Mouse (Mus musculus) c-Kit-negative CD71-positive TER-119-positive erythroid progenitor cells, embryonic 14.5 days (primary cell): ENCODE data around the gene Serpinb9b.
"Not testable (repeated sequence)": the region's sequence is repeated elsewhere in the genome, so short reads cannot be mapped to it uniquely, and the experiment has no call there.

Experiments used
- DNase-seq: peaks from one replicate; pipeline ENCODE4 v3.0.0-alpha.2; 2013; ENCODE audit warnings: low read depth, low spot score

The Serpinb9b gene

DNA sequence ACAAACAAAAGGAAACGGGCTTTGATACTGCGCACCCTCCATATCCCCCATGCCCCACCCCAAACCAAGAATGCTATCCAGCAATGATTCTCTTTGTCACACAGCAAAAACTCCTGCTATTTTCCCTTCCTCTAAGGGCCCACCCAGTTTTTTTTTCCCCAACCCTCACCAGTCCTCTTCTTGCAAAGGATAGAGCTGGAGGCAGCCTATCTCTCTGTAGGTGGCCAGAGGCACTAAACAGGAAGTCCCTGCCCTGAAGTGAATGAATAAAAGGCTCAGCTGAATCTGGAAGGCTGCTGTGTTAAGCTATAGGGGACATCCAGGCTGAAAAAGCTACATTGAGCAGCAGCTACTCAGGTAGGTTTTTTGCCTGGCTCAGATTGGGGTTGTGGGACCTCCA, at the start of gene Serpinb9b:
Gene Serpinb9b, plus strand, starts transcription at position 173 of the 400 bp plus-strand sequence.
- no peak for DNase-seq

DNA sequence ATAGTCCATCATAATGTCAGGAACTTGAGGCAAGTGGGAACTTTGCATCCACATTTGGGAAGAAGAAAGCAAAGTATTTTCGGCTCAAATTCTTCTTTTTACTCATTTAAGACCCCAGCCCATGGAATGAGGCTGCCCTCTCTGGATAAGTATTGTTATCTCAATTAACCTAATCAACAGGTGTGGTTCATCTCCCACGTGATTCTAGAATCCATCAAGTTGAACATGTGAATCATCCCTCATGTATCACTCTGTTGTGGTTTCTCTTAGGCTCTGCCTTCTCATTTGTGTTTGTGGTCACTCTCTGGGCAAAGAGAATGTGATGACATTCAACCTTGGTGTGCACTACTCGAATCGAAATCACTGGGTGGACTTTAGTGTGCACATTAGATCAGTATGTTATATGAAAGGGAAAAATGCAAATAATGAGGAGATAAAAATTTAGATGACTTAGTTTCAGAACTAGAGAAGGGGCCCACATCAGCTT, 44.6 kb upstream of the Serpinb9b start:
- no peak for DNase-seq

DNA sequence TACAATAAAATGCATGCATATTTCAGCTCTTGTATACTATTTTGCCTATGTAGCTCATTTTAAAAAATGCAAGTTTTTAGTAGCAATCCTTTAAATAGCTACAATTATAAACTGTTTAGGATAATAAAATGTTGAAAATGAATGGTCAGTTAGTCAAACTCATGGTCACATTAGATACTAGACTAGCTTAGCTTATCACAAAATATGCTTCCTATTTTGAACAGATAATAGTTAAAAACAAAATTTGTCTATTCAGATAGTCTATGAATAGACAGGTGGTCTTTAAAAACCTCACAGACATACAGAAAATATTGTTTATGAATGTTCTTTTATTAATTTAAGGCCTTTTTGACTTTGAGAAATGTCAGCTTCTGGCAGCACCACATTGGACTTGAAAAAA, 41.0 kb upstream of the Serpinb9b start:
- DNase-seq, result no peak

DNA sequence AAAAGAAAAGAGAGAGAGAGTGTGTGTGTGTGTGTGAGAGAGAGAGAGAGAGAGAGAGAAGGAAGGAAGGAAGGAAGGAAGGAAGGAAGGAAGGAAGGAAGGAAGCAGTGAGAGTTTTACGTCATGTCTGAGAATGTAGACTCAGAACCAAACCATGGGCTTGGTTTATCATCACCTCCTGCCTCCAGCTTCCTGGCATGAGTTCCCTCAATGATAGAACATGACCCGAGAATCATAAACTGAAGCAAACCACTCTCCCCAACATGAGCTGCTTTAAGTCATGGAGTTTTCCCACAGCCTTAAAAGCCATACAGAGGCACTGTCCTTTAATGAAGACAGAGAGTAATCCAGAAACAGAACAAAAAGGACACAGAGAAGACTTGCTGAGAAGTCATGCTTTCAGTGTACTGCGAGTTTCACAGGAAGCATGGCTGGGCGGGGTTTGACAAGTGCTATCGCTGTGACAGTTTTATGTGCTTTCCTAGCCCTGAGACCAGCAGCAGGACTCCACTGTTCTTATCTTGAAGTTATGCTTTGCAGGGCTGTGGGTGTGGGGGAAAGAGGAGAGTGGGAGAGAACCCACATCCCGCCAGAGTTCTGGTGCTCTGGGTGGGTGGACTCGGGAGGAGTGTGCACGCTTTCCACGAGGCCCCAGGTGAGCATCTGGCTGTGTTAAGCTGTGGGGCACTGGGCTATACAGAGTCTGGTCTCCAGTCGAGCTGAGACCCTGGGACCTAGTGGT, 33.9 kb upstream of the Serpinb9b start:
- peak; percentile 82 for DNase-seq

DNA sequence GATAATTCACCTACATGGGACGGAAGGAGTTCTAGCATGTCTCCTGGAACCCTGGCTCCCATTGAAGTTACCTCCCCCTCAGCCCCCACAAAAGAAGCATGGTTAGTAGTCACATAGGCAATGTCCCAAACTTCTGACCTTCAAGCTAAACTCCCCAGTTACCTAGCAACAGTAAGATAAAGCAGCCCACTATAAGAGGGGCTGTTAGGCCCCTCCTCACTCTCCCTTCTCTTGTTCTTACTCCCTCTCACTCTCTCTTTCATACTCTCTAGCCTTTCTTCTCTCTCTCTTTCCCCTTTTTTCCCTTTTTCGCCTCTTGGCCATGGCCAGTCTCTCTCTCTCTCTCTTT, 33.3 kb upstream of the Serpinb9b start:
- no peak for DNase-seq

DNA sequence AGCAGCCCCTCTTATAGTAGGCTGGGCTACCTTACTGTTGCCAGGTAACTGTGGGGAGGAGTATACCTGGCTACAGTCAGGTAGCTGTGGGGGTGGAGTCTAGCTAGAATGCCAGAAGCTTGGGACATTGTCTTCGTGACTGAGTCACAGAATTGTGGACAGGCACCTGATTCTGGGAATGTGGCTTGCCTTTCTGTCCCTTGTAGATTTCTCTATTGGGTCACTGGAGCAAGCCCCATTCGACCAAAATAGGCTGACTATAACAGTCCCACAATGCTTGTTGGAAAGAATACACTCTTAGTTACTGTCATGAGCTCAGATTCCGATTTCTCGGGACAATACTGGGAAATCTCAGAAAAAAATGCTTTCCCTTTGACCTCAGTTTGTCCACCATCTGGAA, 32.2 kb upstream of the Serpinb9b start:
- DNase-seq, result no peak

DNA sequence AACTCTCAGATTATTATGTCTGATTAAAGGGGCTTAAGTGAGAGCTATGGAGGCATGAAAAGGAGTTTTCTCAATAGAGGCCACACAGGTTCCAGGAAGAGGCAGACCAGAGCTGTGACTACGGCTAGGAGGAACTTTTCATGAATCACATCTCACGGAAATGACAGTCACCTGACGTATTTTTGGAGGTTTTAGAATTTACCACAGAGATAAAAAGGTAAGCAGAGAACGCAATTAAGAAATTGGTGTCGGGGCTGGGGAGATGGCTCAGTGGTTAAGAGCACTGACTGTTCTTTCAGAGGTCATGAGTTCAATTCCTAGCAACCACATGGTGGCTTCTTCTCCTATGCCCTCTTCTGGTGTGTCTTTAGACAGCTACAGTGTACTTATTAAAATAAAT, 25.9 kb upstream of the Serpinb9b start:
- no peak for DNase-seq

DNA sequence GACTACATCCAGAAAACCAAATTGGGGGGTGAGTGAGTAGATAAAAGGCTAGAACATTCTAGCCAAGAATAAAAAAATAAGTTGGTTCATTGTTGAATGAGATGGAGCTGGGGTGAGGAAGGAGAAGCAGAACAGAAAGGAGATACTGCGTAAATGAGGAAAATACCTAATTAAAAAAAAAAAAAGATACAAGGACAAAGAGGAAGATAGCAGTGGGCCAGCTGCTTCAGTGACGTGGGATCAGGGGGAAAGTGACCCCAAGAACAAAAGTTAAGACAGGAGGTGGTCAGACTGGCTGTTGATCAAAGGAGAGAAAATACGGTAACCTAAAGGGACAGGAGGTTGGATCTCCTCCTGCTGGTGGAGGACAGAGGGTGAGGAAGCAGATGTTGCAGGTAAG, 24.3 kb upstream of the Serpinb9b start, which contains the start of gene Serpinb9:
Gene Serpinb9, plus strand, starts transcription at position 301 of the 400 bp plus-strand sequence.
- no peak for DNase-seq

DNA sequence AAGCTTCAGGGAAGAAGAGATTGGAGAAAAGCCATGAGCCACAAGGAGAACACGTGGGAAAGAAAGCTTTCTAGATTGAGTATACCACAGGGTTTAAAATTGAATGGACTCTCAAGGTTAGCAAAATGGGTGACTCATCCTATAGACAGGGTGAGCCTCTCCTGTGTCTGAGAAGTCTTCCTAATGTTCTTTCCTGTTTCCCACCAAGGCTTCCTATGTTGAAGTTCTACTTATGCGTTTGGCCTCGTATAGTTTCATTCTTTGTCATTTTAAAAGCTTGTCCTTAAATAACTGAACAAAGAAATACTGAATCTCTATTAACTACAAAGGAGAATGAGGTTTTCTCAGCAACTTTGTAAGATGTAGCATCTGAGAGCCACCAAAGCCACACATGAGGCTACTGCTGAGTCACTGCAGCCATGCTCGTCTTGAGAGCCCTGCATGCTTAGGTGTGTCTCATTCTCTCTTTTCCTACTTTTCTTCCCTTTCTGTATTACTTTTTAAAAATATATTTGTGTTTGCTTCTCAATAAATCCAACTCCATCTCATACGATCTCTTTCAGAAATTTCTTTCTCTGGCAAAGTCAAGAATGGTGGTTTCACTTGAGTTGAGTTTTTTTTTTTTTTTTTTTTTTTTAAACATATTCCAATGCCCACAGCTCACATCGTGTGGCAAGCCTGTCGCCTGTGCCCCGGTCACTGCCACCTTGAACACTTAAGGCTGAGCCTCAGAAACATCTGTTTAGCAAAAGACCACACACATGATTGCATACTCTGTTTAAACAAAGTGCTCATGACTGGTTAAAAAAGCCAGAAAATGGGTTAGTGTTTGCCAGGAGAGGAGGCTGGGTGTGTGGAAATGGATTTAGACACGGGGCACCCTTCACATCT, 23.4 kb upstream of the Serpinb9b start:
- DNase-seq, result peak; percentile 65

DNA sequence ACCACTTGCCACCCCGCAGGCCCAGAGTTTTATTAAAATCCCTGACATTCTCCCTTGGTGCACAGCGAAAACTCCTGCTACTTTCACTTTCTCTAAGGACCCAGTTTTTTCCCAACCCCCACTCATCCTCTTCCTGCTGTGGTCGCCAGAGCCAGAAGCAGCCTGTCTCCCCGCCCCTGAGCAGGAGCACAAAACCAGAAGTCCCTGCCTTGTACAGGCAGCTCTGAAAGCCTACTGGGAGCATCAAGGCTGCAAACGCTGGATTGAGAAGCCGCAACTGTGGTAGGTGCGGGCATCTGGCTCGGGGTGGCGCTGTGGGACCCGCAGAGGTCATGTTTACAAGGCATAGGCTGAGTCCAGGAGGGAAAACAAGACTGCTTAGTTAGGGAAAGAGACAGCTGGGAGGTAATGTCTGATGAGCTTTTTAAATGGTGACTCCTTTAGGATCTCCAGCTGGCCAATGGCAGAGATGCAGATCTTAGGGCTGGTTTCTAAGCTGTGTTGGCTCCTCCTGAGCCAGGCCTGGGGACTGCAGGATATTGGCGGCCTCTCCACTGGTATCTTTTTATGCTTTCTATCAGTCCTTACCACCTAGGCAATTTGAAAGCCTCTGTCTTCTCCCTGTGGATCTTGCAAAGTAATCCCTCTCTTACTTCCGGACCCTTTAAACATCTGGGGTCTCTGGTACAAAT, 22.7 kb upstream of the Serpinb9b start:
- DNase-seq, result peak; percentile 75

DNA sequence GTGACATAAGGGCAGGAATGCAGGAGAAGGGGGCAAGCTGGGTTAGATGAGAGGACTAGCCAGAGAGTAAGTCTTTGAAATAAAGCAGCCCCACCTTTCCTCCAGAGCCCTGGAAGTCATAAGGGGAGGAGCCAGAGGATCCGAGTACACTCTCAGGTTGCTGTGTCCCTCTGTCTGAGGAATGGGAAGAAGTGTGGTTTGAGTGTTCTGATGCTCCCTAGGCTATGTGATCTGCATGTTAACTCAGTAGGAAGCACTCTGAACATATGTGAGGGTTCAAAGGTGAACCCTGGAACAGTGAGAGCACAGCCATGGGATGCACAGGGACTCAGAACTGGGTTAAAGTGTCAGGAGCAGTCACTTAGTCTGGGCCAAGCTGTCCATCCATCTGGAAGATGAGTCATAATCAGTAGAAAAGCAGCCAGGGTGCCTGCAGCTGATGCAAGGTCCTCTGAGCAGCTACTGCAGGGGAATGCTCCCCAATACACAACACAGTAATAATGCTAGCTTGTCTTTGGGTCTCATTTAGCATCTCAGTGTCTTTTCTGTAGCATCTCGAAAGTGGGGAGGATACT, 21.6 kb upstream of the Serpinb9b start:
- no peak for DNase-seq

DNA sequence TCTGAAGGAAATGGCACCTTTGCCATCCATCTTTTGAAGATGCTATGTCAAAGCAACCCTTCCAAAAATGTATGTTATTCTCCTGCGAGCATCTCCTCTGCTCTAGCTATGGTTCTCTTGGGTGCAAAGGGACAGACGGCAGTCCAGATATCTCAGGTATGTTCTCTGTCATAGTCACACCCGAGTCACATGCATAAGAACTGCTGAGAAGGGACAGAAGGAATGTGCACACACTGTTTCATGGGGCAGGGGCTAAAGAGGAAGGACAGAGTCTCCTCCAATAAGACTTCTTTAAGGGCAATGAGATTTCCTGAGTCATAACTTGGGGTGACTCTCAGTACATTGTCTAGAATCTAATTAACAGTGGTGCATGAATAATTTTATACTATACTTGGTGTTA, 20.7 kb upstream of the Serpinb9b start:
- DNase-seq, result no peak

DNA sequence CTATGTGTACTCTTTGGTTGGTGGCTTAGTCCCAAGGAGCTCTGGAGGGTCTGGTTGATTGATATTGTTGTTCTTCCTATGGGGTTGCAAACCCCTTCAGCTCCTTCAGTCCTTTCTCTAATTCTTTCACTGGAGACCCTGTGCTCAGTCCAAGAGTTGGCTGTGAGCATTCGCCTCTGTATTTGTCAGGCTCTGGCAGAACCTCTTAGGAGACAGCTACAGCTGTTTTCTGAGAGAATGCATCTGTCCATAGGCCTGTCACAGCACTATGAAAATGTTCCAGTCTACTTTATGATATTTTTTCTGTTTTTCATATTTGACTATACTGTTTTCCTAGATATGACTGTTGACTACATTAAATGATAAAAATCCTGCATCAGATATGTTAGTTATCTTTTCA, 14.8 kb upstream of the Serpinb9b start:
- DNase-seq, result no peak

DNA sequence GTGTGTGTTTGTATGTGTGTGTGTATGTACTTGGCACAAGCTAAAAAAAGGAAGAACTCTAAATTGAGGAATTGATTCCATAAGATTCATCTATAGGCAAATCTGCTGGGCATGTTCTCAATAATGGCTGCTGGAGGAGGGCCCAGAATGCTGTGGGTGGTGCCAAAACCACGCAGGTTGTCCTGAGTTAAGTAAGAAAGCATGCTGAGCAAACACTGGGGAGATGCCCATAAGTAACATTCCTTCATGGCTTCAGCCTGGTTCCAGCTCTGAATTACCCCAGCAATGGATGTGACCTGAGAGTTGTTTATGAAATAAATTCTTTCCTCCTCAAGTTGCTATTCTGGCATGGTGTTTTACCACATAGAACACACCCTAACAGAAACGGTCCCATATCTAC, 13.9 kb upstream of the Serpinb9b start:
- DNase-seq, result no peak

DNA sequence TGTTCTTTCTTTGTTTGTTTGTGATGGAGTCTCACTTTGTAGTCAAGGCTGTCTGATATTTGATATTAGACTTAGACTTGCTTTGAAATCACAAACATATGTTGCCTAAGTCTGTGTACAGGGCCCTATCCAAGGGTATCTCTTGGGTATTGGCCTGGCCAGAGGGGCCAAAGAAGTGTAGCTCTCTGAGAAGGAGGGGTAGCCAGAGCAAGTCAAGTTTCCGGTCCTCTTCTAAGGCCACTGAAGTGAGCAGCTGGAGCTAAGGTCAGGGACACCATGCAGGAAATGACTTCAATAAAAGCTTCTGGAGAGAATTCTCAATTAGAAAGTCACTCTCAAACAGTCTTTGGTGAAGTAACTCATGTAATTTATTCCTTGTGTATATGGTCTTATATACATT, 4.8 kb upstream of the Serpinb9b start:
- no peak for DNase-seq

DNA sequence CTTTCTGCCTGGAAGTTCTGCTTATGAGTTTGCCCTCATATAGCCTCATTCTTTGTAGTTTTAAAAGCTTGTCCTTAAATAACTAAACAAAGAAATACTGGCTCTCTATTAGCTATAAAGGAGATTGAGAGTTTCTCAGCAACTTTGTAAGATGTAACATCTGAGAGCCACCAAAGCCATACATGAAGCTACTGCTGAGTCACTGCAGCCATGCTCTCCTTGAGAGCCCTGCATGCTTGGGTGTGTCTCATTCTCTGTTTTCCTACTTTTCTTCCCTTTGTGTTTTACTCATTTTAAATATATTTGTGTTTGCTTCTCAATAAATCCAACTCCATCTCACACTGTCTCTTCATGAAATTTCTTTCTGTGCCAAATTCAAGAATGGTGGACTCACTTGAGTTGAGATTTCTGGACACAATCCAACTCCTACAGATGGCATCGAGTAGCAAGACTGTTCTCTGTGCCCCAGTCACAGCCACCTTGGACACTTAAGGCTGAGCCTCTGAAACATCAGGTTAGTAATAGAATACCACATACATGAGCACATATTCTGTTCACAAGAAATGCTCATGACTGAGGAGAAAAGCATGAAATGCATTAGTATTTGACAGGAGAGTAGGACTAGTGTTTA, 674 bp upstream of the Serpinb9b start:
- peak; percentile 24 for DNase-seq

DNA sequence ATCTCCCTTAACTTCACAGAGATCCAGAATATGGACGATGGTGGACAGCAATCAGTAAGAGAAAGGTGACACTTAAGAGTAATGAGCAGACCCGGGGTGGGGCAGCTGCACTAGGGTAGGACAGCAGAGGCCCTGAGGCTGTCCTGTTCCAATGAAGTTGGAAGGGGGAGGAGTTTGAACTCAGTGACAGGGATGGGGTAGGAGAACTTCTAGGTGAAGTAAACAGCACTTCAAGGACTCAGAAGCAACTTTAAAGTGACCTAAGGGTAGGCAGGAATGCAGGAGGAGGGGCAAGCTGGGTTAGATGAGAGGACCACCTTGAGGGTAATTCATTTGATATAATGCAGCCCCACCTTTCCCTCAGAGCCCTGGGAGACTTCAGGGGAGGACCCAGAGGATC, 930 bp downstream of the Serpinb9b start:
- no peak for DNase-seq

DNA sequence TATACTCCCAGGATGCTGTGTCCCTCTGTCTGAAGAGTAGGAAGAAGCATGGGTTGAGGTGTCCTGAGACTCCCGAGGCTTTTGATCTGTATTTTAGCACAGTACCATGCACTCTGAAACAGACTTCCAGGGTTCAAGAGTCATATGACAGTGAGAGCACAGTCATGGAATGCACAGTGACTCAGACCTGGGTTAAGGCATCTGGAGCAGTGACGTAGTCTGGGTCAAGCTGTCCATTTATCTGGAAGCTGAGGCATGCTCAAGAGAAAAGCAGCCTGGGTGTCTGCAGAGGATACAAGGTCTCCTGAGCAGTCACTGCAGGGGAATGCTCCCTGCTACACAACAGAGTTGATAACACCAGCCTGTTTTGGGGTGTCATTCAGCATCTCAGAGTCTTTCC, 1.3 kb downstream of the Serpinb9b start:
- no peak for DNase-seq

DNA sequence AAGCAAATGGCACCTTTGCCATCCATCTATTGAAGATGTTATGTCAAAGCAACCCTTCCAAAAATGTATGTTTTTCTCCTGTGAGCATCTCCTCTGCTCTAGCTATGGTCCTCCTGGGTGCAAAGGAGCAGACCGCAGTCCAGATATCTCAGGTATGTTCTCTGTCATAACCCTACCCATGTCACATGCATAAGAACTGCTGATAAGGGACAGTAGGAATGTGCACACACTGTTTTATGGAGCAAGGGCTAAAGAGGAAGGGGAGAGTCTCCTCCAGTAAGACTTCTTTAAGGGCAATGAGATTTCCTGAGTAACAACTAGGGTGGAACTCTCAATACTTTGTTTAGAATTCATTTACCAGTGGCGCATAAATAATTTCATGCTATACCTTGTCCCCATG, 2.3 kb downstream of the Serpinb9b start:
- not testable (repeated sequence) for DNase-seq

DNA sequence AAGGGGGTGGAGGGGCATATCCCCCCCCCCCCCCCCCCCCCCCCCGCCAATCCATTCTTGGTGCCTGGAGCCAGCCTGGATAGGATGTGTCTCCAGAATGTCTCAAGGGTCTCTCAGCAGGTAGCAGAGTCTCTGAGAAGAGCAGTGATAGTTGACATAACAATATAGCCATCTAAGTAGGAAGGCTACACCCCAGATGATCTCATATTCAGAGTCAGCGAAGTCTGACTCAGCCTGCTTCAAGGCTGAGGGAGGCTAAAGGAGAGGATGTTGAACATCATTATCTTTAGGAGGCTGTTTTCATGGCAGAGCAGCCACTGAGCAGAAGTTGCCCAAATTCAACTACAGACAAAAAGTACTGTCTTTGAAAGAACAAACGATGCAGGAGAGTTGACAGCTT, 3.1 kb downstream of the Serpinb9b start:
- DNase-seq, result no peak

DNA sequence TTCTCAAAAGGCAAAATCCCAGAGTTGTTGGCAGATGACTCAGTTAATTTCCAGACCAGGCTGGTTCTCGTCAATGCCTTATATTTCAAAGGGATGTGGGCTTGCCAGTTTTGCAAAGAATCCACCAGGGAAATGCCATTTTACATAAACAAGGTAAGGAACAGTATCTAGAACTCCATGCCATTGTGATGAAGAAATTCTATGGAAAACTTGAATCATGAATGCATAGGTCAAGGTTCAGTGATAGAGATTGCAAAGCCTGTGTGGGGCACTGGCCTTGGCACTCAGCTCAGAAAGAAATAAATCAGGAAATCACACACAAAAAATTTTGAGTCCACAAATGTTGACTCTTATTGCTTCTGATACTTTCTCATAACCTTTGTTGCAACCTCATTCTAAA, 8.3 kb downstream of the Serpinb9b start:
- no peak for DNase-seq
